Mouse (Mus musculus): Measurements from ENCODE around the gene Nsun2.

Nsun2 gene

DNA sequence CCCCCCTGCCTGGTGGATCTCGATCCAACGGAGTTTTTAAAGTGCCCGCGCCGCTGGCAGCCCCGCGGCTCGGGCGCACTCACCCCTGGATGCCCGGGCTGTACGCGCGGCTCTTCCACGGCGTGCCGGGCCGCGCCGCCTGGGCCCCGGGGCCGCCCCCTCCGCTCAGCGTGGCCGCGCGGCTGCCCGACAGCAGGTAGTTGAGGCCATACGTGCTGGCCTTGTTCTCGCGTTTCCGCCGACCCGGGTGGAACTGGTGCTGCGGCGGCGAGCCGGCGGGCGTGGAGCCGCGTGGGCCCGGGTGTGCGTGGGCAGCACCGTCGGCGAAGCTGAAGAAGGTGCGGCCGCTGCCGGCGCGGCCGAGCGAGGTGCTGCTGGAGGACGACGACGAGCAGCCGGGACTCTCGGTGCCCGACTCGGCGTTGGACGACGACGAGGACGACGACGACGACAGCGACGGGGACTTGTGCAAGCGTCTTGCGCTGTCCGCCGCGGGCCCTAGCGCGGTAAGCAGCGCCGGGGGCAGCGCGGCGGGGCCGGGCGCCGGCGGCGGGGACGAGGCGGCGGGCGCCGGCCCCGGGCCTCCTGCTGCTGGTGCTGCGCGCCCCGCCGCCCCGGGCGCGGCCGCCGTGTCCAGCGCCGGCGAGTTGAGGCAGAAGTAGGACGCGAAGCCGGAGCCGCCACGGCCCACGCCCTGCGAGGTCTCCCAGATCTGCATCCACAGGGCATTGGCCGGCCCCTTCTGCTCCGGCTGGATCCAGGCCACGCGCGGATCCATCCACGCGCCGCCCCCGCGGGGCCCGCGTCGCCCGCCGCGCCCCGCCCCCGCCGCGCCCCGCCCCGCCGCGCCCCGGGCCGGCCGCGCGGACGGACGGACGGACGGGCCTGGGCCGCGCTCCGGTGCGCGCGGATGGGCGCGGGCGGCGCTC, at the start of gene Nsun2:
Gene Nsun2 (plus strand): TSS at position 342 of the 929 bp plus-strand sequence.
- peak; percentile 46 to 51 for DNase-seq (ENCODE audit: low spot score in 2 of 2)

DNA sequence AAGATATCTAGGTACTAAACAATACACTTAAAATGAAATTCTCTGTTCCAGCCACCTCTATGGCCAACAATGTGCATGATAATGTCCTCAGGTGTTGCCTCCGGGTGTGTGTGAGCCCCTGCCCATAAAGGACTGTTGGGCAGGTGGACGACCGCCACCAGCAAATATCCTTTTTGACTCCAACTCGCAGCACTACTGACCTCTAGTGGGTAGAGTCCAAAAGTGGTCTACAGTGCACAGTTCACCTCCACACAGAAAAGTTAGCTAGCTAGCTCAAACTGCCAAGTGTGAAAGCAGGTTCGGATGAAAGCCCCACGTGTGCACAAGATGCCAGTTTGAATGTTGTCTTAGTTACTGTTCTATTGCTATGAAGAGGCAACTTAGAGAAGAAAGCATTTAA, 48.2 kb upstream of the Nsun2 start:
- no peak for DNase-seq (ENCODE audit: low spot score in 2 of 2)

DNA sequence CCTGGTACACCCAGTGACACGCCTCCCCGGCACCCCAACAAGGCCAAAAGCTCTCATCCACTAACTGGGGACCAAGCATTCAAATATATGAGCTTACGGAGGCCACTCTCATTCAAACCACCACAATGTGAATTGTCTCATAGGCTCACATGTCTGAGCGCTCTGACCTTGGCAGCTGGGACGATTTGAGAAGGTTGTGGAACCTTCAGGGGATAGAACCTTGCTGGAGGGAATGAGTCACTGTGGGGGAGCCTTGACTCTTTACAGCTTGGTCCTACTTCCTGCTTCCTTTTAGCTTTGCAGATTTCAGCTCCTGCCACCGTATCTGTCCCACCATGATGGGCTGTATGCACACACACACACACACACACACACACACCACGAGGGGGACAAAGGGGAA, 47.7 kb upstream of the Nsun2 start:
- no peak for DNase-seq (ENCODE audit: low spot score in 2 of 2)

DNA sequence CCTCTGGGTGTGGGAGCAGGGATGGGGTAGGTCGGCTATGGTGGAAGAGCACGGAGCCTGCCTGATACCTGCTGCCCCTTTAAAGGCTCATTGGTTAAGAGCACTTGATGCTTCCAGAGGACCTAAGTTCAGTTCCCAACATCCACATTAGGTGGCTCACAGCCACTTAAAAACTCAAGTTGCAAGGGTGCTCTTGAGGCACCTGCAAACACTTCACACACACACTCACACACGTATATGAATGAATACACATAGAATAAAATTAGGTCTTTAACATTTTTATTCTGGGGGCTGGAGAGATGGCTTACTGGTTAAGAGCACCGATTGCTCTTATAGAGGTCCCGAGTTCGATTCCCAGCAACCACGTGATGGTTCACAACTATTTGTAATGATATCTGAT, 46.4 kb upstream of the Nsun2 start:
- DNase-seq (ENCODE audit: low spot score in 2 of 2) = no peak

DNA sequence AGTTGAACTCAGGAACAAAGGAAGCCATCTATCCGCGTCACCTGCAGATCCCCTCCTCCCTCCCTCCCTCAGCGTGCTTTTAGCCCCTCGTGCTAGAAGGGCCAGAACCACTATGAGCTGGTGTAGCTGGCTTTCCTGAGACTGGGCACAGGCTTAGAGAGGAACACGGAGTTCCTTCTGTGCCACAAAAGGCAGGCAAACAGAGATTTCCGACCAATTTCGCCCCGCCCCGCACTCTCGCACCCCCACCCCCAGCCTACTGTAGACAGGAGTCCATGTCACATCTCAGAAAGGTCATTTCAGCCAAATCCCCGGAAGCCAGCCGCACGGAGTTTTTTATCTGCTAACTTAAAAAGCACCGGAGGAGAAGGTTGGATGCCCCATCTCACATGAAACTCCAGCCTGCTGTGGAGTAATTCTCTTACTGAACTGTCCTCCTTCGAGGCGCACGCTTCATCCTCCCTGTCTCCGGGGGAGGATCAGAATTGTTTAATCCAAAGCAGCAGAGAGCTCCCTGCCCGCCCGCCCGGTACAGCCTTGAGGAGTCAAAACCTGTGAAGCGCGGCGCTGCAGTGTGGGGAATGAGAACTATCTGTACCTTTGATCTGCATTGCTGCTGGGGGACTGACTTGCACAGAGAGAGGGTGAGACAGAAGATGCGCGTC, 45.8 kb upstream of the Nsun2 start:
- DNase-seq (ENCODE audit: low spot score in 2 of 2) = peak in 1 of 2 experiments; percentile 49

DNA sequence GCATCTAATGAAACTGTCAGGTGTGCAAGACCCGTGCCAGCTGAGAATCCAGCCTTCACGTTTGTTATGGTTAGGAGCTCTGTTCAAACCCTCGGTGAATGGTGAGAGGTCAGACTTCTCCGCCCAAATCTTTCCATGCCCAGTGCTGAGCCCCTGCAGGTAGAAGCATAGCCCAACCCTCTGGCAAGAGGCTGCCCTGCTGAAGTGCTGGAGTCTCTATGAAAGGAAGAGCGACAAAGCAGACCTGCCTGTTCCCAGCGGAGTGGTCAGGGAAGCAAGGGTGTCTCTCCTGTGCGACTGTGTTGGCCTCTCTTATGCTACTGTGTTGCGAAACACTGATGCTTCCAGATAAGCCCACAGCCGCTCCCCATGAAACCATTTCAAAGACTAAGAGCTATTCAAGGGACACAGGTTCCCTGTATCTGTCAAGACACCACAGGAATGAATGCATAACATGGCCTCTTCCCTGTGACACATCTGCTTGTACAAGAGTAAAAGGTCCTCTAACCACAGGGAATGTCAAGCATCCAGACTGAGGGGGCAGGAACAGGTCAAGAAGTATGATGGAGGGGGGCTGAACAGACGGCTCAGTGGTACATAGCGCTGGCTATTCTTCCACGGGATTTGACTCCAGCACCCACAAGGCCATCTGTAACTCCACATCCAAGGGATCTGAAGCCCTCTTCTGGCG, 44.8 kb upstream of the Nsun2 start:
- DNase-seq (ENCODE audit: low spot score in 2 of 2) = no peak

DNA sequence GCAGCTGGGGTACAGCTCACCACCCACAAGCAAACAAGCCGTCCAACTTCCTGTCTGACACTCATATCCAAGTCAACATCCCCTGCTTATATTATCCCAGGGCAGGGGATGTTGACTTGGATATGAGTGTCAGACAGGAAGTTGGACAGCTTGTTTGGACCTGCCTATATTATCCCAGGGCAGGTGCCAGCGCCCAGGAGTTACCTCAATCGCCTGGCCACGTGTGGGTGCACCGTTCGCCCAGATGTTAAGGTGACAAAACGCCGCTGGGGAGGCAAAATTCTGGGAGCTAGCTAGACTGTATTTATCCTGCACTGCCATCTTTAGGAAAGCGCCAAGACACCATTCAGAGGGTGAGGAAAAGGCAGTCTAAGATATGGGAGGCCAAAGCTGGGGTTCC, 43.8 kb upstream of the Nsun2 start:
- no peak for DNase-seq (ENCODE audit: low spot score in 2 of 2)

DNA sequence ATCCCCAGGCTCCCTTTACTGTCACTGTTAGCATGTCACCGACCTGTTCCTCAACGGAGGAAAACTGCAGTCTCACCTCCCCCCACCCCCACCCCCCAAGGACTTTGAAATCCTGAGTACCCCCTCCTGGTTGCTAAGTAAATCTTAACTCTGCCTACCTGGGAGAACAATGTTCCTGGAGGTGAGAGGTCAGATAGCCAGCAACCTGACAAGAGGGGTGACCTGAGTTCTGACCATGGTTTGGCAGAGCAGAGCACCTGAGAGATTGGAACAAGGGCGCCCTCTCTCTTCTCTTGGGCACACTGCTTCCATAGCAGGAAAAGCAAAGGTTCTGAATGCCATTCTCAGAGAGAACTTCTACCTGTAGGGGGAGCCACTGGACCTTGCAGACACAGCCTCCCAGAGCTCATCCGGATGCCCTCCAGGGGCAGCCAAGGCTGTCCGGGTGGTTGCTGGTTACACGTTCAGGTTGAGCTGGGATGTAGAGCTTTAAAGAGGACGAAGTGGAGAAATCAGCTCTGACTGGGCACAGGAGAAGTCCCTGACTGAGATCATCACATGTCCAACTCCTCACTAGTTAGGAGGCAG, 40.6 kb upstream of the Nsun2 start:
- peak; percentile 31 to 72 for DNase-seq (ENCODE audit: low spot score in 2 of 2)

DNA sequence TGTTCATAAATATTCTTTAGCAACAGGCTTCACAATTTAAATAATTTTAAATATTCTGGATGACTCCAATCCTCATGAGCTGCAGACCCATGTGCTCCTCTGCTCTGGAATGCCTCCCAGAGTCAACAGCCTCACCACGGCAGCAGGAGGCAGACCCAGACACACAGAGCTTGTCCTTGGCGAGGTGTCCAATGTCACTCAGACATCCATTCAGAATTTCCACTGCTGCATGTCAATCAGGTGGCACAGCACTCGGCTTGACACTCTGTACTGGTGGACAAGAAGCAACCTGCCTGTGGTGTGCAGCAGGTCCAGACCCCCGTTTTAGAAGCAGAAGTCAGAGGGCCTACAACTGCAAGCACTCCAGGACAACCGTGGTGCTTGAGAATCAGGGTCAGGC, 35.3 kb upstream of the Nsun2 start:
- DNase-seq (ENCODE audit: low spot score in 2 of 2) = no peak

DNA sequence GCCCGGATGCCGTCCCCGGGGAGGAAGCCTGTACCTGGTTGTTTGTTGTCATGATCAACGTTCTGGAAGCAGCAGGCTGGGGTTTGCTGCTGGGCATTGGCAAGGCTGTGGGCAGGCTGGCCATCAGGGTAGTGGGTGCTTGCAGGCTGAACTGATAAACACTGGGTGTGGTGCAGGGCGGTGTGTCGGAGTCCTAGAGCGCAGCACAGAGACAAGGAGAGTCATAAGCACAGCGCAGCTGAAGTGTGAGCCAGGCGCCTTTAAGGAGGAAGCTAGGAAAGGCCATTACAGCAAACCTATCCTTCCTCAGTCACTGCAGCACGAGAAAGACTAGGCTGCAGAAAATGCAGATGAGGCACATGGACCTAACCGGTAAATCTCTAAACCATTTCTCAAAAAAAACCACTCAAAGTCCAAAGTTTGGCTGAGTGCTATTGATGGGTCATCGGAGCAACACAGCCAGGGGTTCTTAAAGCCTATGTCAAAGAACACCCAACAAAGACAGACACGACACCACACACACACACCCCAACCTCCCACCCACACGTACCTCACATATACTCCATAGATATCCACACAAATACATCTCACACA, 31.3 kb upstream of the Nsun2 start:
- DNase-seq (ENCODE audit: low spot score in 2 of 2) = no peak

DNA sequence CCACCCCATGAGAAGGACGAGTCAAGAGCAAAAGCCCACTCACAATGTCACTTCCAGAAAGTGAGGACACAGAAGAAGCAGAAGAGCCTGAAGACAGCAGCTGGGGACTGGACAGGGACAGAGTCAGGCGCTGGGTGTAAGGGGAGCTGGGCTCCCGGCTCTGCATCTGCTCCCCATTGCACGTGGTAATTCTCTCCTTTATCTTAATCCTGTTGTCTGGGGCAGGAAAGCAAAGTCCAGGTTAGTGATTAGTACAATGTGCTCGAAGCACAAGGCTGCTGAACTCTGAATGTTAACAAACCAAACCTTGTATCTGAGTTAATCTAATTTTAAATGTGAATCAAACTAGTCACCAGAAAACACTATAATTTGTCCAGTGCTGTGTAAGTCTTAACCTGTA, 30.7 kb upstream of the Nsun2 start:
- no peak for DNase-seq (ENCODE audit: low spot score in 2 of 2)

DNA sequence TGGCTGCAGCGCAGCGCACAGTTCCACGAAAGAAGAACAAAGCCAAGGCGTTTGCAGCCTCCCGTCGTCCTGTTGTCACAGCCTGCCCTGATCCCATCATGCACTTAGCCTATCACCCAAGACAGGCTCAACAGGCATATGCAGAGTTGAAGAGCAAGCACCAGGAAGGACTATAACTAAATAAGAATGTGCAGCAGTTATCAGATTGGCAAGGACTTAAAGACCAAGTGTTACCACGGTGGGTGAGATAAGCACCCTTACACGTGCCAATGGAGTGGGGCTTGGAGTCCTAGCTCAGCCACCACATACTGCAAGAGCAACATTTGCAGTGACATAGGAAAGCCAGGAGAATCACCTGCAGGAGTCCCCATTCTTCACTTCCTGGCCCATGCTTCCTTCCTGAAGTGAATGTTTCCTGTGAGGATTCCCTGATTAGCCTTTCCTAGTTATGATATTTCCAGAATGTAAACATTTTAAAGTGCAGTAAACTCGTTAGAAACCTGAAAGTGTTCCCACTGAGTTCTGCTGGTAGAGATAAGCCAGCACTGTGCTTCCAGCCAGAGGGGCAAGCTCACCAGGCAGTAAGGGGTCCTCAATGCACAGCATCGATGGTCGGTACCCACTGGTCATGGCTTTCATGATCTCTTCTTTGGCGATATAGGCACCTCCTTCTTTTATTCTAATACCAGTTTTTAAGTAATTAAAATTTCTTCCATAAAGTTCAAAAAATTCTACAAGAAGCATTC, 27.0 kb upstream of the Nsun2 start:
- no peak for DNase-seq (ENCODE audit: low spot score in 2 of 2)

DNA sequence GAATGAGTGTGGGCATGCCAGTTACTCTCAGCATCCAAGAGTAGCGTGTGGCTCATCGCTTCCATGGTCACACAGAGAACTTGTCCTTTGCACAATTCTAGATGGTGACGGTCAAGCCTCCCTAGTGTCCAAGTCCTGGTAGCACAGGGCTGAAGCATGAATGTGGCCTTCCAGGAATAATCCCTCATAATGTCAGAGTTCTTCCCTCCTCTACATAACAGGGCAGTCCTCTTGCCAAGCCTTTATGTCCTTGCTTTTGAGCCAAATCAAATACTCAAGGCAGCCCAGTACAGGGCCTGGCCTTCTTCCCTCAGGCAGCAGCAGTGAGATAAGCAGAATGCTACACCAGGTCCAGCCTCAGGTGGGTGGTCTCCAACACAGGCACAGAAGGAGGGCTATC, 25.9 kb upstream of the Nsun2 start:
- DNase-seq (ENCODE audit: low spot score in 2 of 2) = no peak

DNA sequence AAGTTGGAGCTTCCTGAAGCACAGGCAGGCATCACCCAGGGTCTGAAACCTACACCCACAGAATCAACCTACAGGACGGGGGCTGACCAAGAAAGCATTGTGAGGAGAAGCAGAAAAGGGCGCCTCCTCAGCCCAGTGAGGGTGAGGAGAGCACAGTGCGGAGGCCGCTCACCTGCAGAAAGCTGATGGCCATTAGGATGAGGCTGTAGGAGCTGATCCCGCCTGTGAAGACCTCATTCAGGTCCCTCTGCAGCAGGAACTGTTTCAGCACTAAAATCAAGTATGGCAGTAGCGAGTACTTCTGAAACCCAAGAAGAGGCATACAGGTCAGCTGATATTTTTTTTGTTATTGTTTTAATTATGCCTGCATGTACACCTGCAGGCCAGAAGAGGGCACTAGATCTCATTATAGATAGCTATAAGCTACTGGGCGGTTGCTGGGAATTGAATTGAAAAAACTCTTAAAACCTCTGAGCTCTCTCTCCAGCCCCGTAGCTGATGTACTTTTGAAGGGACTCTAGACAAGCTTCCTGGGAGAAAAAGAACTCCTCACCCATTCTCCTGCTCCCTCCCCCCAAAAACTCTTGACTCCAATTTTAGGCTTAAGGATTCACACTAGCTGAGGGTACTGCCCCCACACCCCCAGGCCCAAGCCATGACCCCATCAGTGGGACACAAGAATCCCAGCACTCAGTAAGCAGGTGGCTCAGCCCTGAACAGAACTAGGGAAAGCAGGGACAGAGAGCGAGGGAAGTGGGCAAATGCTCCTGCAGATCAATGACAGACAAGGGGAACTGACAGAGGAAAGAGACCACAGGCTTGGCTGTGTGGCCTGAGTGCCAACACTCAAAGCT, 23.9 kb upstream of the Nsun2 start:
- DNase-seq (ENCODE audit: low spot score in 2 of 2) = no peak

DNA sequence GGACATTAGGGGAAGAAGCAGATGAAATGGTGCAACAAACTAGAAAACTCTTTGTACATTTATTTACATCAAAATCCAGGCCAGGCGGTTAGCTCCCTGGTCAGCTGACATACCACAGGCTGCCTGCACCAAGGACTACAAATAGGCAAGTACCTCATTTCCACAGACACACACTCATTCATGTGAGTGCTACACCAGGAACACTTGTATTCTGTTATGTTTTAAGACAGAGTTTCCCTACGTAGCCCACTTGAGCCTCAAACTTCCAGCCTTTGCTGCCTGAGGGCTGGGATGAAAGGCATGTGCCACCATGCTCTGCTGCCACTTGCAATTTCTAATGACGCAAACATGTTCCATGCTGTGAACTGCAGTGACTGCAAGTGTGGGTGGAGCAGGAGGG, 18.5 kb upstream of the Nsun2 start:
- DNase-seq (ENCODE audit: low spot score in 2 of 2) = no peak

DNA sequence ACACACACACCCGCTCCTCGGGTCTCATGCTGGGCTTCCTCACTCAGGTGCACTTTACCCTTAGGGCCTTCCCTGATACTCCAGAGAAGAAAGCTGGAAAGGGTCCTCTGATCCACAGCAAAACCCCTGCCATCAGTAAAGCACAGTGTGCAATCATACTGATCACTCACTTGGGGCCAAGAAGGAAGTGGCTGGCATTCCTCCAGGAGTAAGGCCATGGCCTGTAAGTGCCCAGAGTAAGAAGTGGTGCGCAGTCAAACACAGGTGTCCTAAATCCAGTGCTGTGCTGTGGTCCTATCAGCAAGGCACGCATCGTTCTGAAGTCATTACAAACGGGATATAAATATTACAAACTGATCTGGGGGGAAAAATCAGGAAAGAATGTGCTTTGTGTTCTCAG, 16.1 kb upstream of the Nsun2 start:
- DNase-seq (ENCODE audit: low spot score in 2 of 2) = no peak

DNA sequence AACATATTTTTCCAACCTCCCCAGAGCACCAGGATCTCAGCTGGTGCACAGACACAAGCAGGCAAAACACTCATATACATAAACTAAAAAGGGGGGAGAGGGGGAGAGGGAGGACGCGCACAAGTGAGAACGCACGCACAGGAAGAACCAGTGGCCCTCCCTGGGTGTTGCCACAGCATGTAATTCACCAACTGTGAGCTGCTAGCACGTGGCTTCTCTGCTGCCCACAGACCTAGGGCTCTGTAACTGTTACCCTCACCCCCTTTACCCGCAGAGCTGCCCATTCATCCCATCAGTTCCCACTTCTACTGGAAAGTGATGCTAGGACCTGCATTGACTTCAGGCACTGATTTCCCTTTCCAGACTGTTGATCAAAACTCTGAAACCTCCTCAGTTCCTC, 14.4 kb upstream of the Nsun2 start:
- no peak for DNase-seq (ENCODE audit: low spot score in 2 of 2)

DNA sequence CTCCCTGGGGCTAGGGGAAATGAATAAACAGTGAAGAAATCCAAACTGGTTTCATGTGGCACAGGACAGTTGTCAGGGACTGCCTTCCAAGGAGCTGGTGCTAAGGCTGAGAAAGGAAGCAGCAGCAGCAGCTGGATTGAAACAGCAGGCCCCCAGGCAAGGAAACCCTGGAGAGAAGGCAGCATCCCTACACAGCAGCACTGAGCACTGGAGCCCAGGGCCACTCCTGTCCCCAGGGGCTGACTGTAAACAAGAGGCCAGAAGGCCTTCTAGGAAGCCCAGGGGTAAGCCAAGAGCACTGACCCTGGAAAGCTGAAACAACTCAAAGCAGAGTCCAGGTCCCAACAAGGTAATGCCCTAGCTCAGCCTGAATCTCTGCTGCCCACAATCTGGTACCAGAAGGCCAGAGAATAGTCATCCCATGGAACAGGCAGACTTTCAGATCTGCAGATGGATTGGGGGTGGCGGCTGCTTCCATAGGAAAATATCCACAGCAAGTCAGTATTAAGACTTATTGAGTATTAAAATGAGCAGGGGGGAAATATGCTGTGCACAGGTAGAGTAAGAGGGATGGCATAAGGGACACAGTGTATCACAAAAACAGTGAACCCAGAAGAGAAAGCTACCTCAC, 11.3 kb upstream of the Nsun2 start:
- no peak for DNase-seq (ENCODE audit: low spot score in 2 of 2)

DNA sequence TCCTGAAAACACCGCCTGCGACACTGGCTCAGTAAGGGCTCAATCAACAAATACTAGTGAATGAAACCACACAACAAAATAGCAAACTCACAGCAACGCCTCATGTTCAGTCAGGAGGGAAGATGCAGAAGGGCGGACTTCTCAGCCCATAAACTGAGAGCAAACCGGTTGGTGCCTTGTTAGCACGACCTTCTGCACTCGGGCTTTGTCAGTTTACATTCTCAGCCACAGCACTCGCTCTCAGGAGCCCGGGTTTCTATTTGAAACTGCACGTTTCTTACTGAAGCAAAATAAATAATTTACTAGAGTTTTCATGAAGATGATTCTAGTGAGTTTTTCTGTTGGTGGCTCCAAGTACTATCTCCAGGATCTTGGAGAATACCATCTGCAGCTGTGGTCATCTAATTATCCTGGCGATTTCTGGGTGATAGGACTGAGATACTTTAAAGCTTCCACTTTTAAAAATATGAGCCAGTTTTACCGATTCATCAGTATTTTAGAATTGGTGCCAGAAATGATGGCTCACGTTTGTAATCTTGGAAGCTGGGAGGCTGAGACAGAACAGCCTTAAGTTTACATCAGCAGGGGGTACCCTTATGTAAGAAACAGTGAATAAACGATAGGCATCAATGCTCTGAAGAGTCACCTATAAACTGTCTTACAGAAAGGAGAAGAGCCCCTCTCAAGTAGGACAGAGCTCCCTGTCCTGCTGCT, 9.9 kb upstream of the Nsun2 start:
- no peak for DNase-seq (ENCODE audit: low spot score in 2 of 2)

Measured in frontal cortex, postnatal 36 days (tissue).